Mouse (Mus musculus): Measurements from ENCODE around the gene Cab39. TPM values are rescaled to one million over a fixed set of nuclear protein-coding genes. Genes with fewer than 3 reads are reported as not detected.

Gene Cab39
- polyA plus RNA-seq, 1 experiment = 65.1 TPM

DNA sequence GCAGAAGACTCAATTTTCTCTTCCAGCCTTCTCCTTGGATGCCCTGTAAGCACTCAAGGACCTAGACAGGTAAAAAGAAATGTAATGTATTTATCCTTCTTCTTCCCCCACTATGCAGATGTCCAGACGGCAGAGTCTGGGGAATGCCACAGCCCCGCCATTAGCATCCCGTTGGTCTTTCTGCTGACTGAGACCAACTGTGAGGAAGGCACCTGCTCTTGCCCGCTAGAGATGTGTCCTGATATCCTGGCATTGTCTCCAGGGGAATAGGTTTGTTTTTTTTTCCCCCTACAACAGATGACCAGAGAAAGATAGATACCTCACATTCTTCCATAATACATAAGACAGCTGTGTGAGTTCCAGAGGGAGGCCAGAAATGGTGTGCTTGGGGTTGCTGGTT is 28.9 kb upstream of the Cab39 start:
- H3K4me3 ChIP-seq (ENCODE audit: control insufficient read depth, insufficient read depth, low read length) = no peak overlapping the region
- H3K36me3 ChIP-seq (ENCODE audit: control insufficient read depth, insufficient read depth, low read length) = no peaks in the 10 kb centered on the region
- TF ChIP-seq POLR2A (IDR thresholded peaks at IDR 0.05; ENCODE audit: control insufficient read depth, extremely low read depth, insufficient read depth, low read length, poor library complexity) = no peak
- TF ChIP-seq CTCF (IDR thresholded peaks at IDR 0.05; ENCODE audit: borderline replicate concordance, control insufficient read depth, extremely low read depth, insufficient read depth, low read length, poor library complexity) = no peak
- WGBS = 92% methylated on average over 4 of the region's 4 CpGs
- H3K27ac ChIP-seq (ENCODE audit: control insufficient read depth, insufficient read depth, low read length) = no peak overlapping the region
- H3K4me1 ChIP-seq (replicated peaks; ENCODE audit: control insufficient read depth, insufficient read depth, low read length) = peaks cover 7% of the 10 kb centered on the region
- no peak for DNase-seq
- no peaks in the 10 kb centered on the region for H3K27me3 ChIP-seq (ENCODE audit: control insufficient read depth, insufficient read depth, low read length)

DNA sequence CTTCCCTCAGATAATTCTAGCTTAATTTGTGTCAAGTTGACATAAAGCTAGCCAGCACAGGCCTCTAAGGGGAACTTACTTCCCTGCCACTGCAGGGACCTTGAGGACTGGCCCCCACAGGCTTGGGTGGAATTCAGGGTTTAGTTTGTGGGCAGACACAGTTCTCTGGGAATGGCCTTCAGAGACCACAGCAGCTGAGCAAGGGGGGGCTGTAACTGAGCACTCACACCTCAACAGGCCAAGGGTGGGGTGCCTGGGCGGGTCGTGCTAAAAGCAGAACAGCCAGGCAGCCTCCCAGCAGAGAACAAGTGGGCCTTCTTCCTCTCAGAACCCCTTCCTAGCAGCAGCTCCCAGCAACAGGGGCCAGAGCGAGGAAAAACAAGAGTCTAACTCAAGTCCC is 27.1 kb upstream of the Cab39 start:
- 66% methylated on average over 3 of the region's 3 CpGs for WGBS
- no peak overlapping the region for H3K27ac ChIP-seq (ENCODE audit: control insufficient read depth, insufficient read depth, low read length)
- no peaks in the 10 kb centered on the region for H3K27me3 ChIP-seq (ENCODE audit: control insufficient read depth, insufficient read depth, low read length)
- no peak for DNase-seq
- TF ChIP-seq CTCF (IDR thresholded peaks at IDR 0.05; ENCODE audit: borderline replicate concordance, control insufficient read depth, extremely low read depth, insufficient read depth, low read length, poor library complexity) (no peak), POLR2A (IDR thresholded peaks at IDR 0.05; ENCODE audit: control insufficient read depth, extremely low read depth, insufficient read depth, low read length, poor library complexity) (no peak)
- no peaks in the 10 kb centered on the region for H3K36me3 ChIP-seq (ENCODE audit: control insufficient read depth, insufficient read depth, low read length)
- H3K4me1 ChIP-seq (replicated peaks; ENCODE audit: control insufficient read depth, insufficient read depth, low read length) = peaks cover 7% of the 10 kb centered on the region
- H3K4me3 ChIP-seq (ENCODE audit: control insufficient read depth, insufficient read depth, low read length) = no peak overlapping the region

DNA sequence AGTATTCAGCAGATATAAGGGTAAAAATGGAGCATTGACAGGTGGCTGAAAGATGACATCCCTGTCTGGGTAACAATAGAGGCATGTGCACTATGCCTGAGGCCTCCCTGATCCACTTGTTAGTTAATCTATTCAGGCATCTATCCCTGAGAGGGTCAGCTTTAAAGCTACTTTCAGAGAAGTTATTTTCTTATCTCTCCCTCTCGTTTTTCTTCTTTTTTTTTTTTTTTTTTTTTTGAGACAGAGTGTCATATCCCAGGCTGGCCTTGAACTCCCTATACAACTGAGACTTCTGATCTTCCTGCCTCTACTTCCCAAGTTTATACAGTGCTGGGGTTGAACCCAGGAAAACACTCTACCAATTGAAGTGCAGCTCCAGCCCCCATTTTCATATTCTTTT is 25.5 kb upstream of the Cab39 start:
- H3K36me3 ChIP-seq (ENCODE audit: control insufficient read depth, insufficient read depth, low read length) = no peaks in the 10 kb centered on the region
- TF ChIP-seq CTCF (IDR thresholded peaks at IDR 0.05; ENCODE audit: borderline replicate concordance, control insufficient read depth, extremely low read depth, insufficient read depth, low read length, poor library complexity) = no peak
- no peak for TF ChIP-seq POLR2A (IDR thresholded peaks at IDR 0.05; ENCODE audit: control insufficient read depth, extremely low read depth, insufficient read depth, low read length, poor library complexity)
- DNase-seq = no peak
- H3K4me3 ChIP-seq (ENCODE audit: control insufficient read depth, insufficient read depth, low read length) = no peak overlapping the region
- H3K27ac ChIP-seq (ENCODE audit: control insufficient read depth, insufficient read depth, low read length) = no peak overlapping the region
- H3K27me3 ChIP-seq (ENCODE audit: control insufficient read depth, insufficient read depth, low read length) = no peaks in the 10 kb centered on the region
- WGBS = 100% methylated on average over 1 of the region's 1 CpGs
- H3K4me1 ChIP-seq (replicated peaks; ENCODE audit: control insufficient read depth, insufficient read depth, low read length) = peaks cover 7% of the 10 kb centered on the region

DNA sequence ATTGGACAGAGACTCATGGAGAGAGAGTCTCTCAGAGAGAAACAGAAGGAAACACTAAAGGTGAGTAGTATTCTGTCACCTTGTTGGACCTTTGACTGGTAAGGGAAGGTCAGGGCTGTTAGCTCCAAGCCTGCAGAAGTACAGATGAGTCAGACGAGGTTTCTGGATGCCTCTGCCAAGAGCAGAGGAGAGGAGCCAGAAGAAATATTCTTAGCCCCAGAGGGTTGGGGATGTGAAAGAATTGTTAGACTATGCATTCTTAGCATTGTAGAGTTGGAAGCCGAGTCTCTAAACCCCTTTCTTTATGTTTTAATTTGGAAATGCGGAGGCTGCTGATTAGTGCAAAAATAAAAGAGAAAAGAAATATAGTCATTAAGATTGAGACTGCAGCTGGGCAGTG is 21.3 kb upstream of the Cab39 start:
- Histone ChIP-seq H3K4me1 (replicated peaks; ENCODE audit: control insufficient read depth, insufficient read depth, low read length) (no peaks in the 10 kb centered on the region), H3K36me3 (ENCODE audit: control insufficient read depth, insufficient read depth, low read length) (no peaks in the 10 kb centered on the region), H3K4me3 (ENCODE audit: control insufficient read depth, insufficient read depth, low read length) (no peak overlapping the region), H3K27me3 (ENCODE audit: control insufficient read depth, insufficient read depth, low read length) (no peaks in the 10 kb centered on the region), H3K27ac (ENCODE audit: control insufficient read depth, insufficient read depth, low read length) (no peak overlapping the region)
- no peak for DNase-seq
- 93% methylated on average over 3 of the region's 3 CpGs for WGBS
- no peak for TF ChIP-seq POLR2A (IDR thresholded peaks at IDR 0.05; ENCODE audit: control insufficient read depth, extremely low read depth, insufficient read depth, low read length, poor library complexity)
- TF ChIP-seq CTCF (IDR thresholded peaks at IDR 0.05; ENCODE audit: borderline replicate concordance, control insufficient read depth, extremely low read depth, insufficient read depth, low read length, poor library complexity) = no peak

DNA sequence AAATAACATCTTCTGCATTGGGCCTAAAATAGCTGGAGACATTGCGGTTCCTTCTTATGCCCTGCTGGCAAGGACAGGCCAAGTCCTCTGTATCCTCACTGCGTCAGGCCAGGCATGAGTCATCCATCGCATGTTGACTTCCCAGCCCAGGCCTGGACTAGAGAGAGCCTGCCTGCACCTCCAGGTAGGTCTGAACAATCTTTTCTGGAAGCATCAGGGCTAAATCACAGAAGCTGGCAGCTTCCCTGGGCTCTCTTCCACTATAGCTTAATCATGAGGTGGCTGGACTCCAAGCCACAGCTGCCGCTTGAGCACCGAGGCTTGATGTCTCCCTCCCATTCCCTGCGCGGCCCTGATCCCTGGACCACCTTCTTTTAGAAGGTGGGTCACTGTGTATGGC is 18.1 kb upstream of the Cab39 start:
- Histone ChIP-seq H3K27ac (ENCODE audit: control insufficient read depth, insufficient read depth, low read length) (no peak overlapping the region), H3K4me1 (replicated peaks; ENCODE audit: control insufficient read depth, insufficient read depth, low read length) (no peaks in the 10 kb centered on the region), H3K27me3 (ENCODE audit: control insufficient read depth, insufficient read depth, low read length) (no peaks in the 10 kb centered on the region), H3K36me3 (ENCODE audit: control insufficient read depth, insufficient read depth, low read length) (no peaks in the 10 kb centered on the region), H3K4me3 (ENCODE audit: control insufficient read depth, insufficient read depth, low read length) (no peak overlapping the region)
- WGBS = 88% methylated on average over 7 of the region's 7 CpGs
- no peak for DNase-seq
- TF ChIP-seq CTCF (IDR thresholded peaks at IDR 0.05; ENCODE audit: borderline replicate concordance, control insufficient read depth, extremely low read depth, insufficient read depth, low read length, poor library complexity) (no peak), POLR2A (IDR thresholded peaks at IDR 0.05; ENCODE audit: control insufficient read depth, extremely low read depth, insufficient read depth, low read length, poor library complexity) (no peak)

DNA sequence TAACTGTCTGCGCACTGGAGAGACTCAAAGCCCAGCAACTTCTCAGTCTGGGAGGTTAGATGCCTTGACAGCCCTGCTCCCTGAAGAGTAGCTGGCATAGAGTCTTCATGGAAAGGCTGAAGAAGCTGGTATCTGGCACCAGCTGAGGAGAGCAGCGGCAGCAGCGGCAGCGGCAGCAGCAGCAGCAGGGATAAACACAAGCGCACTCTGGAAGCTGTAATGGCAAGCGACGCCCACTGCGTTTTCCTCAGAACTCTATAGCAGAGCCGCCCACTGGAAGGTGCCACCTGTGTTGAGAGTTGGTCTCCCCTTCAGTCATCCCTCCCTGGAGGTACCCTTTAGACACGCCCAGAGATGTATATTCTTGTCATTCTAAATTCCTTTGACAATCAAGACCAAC is 17.1 kb upstream of the Cab39 start:
- Histone ChIP-seq H3K4me1 (replicated peaks; ENCODE audit: control insufficient read depth, insufficient read depth, low read length) (no peaks in the 10 kb centered on the region), H3K27me3 (ENCODE audit: control insufficient read depth, insufficient read depth, low read length) (no peaks in the 10 kb centered on the region), H3K27ac (ENCODE audit: control insufficient read depth, insufficient read depth, low read length) (no peak overlapping the region), H3K4me3 (ENCODE audit: control insufficient read depth, insufficient read depth, low read length) (no peak overlapping the region), H3K36me3 (ENCODE audit: control insufficient read depth, insufficient read depth, low read length) (no peaks in the 10 kb centered on the region)
- no peak for TF ChIP-seq CTCF (IDR thresholded peaks at IDR 0.05; ENCODE audit: borderline replicate concordance, control insufficient read depth, extremely low read depth, insufficient read depth, low read length, poor library complexity)
- TF ChIP-seq POLR2A (IDR thresholded peaks at IDR 0.05; ENCODE audit: control insufficient read depth, extremely low read depth, insufficient read depth, low read length, poor library complexity) = no peak
- no peak for DNase-seq
- WGBS = 94% methylated on average over 10 of the region's 10 CpGs

DNA sequence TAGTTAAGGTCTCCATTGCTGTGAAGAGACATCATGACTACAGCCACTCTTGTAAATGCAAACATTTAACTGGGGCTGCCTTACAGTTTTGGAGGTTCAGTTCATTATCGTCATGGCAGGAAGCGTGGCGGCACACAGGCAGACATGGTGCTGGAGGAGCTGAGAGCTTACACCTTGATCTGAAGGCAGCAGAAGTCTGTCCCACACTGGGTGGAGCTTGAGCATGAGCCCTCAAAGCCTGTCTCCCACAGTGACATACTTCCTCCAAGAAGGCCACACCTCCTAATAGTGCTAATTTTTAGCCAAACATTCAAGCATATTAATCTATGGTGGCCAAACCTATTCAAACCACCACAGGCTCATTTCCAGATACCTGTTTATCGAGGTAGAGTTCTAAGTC is 14.8 kb upstream of the Cab39 start, which contains the start of gene A630001G21Rik:
Gene A630001G21Rik, minus strand, starts transcription at position 208 of the 400 bp plus-strand sequence.
- H3K36me3 ChIP-seq (ENCODE audit: control insufficient read depth, insufficient read depth, low read length) = no peaks in the 10 kb centered on the region
- no peak within 1 kb of the TSS for H3K27ac ChIP-seq (ENCODE audit: control insufficient read depth, insufficient read depth, low read length)
- 79% methylated on average over 4 of the region's 4 CpGs for WGBS
- no peak within 1 kb of the TSS for H3K4me3 ChIP-seq (ENCODE audit: control insufficient read depth, insufficient read depth, low read length)
- no peak for TF ChIP-seq POLR2A (IDR thresholded peaks at IDR 0.05; ENCODE audit: control insufficient read depth, extremely low read depth, insufficient read depth, low read length, poor library complexity)
- TF ChIP-seq CTCF (IDR thresholded peaks at IDR 0.05; ENCODE audit: borderline replicate concordance, control insufficient read depth, extremely low read depth, insufficient read depth, low read length, poor library complexity) = no peak
- DNase-seq = no peak
- no peaks in the 10 kb centered on the region for H3K4me1 ChIP-seq (replicated peaks; ENCODE audit: control insufficient read depth, insufficient read depth, low read length)
- H3K27me3 ChIP-seq (ENCODE audit: control insufficient read depth, insufficient read depth, low read length) = no peaks in the 10 kb centered on the region
